In the genomic region with DNA sequence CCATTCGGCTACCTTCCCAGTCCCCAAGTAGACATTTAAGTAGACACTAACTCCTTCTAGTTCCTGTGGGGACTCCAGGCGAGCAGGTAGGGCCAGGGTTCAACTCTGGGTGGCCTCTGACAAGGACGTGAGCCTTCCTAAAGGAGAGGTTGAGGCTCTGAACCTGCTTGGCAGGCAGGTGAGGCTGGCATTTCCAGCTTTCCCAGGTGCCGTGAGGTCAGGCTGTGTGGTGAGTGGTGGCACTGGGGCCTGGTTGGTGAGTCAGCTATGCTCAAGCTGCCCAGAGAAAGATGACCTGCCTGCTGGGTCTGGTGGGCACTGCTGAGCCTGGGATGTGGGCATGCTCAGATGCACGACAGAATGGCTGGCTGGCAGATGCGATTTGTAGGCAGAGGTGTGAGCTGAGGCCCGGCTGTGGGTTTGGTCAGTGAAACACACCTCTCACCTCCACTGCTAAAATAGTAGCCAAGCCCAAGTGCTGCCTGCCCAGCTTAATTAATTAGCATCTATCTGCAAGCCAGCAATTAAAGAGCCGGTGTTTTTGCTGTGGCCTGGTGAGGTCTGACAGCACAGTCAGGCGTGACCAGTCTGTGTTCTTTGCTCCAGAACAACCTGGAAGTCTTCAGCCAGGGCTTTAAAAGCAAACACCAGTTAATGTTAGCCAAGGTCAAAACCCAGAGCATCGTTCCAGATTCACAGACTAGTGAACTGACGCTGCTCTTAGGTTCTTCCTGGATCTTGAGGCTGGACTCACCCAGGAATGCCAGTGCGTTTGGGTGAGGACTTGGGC, we compare ENCODE assay signal across 15 mouse cellular contexts. TPM values are rescaled to one million over a fixed set of nuclear protein-coding genes. Genes with fewer than 3 reads are reported as not detected.
A peak's percentile ranks its signal among the peaks of the same experiment; 100 is the strongest.
DNase-seq lines count a peak whose midpoint lies in the region; ATAC-seq and TF ChIP-seq lines count a peak whose summit lies in the region.
"Had no signal": no experiment of that assay in that cellular context is flagged by ENCODE, and none has a peak within 500 bp of the region (broad histone marks: within the 10 kb centered on the region; RNA-seq: fewer than 3 reads in every experiment).

No protein-coding gene starts in this region.

- TF ChIP-seq EP300 in stomach, postnatal 0 days (optimal IDR thresholded peaks at IDR 0.05) = no peak

- H3K9ac ChIP-seq in stomach, postnatal 0 days (ENCODE audit: low read length) = no peak overlapping the region
- H3K9ac ChIP-seq: forebrain, embryonic 12.5 days; hindbrain, embryonic 13.5 days; stomach, embryonic 15.5 days had no signal

- TF ChIP-seq CTCF in stomach, postnatal 0 days (IDR thresholded peaks at IDR 0.05; ENCODE audit: low read depth) = no peak
- no peak for TF ChIP-seq CTCF in left cerebral cortex, adult 2 months (IDR thresholded peaks at IDR 0.05)

- intact Hi-C loops in left cerebral cortex, adult 2 months (cut with DNase I) = no loop called here

- ATAC-seq in stomach, postnatal 0 days (ENCODE audit: low FRiP score, low TSS enrichment) = no peak

- H3K36me3 ChIP-seq in heart, embryonic 10.5 days = 0 out of 2 replicates have a peak, but pooled peaks cover 3% of the 10 kb centered on the region
- H3K36me3 ChIP-seq in stomach, postnatal 0 days (ENCODE audit: control insufficient read depth, insufficient read depth, low read length) = no peaks in the 10 kb centered on the region
- H3K36me3 ChIP-seq: forebrain, embryonic 12.5 days; stomach, embryonic 15.5 days had no signal

- H3K4me3 ChIP-seq in heart, embryonic 10.5 days = no peak overlapping the region
- H3K4me3 ChIP-seq in stomach, postnatal 0 days (ENCODE audit: low read depth, low read length) = no peak overlapping the region
- H3K4me3 ChIP-seq in left cerebral cortex, adult 2 months = no peak overlapping the region
- H3K4me3 ChIP-seq: forebrain, embryonic 12.5 days; hindbrain, embryonic 13.5 days; stomach, embryonic 15.5 days had no signal

- no peak overlapping the region for H3K4me2 ChIP-seq in stomach, postnatal 0 days (replicated peaks; ENCODE audit: low read depth)
- H3K4me2 ChIP-seq: forebrain, embryonic 12.5 days; hindbrain, embryonic 13.5 days; stomach, embryonic 15.5 days had no signal

- no peaks in the 10 kb centered on the region for H3K27me3 ChIP-seq in heart, embryonic 10.5 days (ENCODE audit: insufficient read depth, poor library complexity, severe bottlenecking)
- no peaks in the 10 kb centered on the region for H3K27me3 ChIP-seq in stomach, postnatal 0 days (ENCODE audit: control insufficient read depth, insufficient read depth, low read length)
- H3K27me3 ChIP-seq: forebrain, embryonic 12.5 days; hindbrain, embryonic 13.5 days; stomach, embryonic 15.5 days had no signal

- peaks cover 64% of the 10 kb centered on the region for H3K4me1 ChIP-seq in heart, embryonic 10.5 days
- no peaks in the 10 kb centered on the region for H3K4me1 ChIP-seq in stomach, postnatal 0 days (replicated peaks; ENCODE audit: control insufficient read depth, insufficient read depth)
- H3K4me1 ChIP-seq: forebrain, embryonic 12.5 days; stomach, embryonic 15.5 days had no signal

- no peak for DNase-seq in heart, embryonic 10.5 days (ENCODE audit: low spot score)
- no peak for DNase-seq in heart, adult 9 months (ENCODE audit: low spot score in 2 of 2)
- peak; percentile 1 for DNase-seq in right cerebral cortex, postnatal 4 days
- no peak for DNase-seq in right cerebral cortex, postnatal 25 days
- DNase-seq in kidney, postnatal 14 days = peak; percentile 52
- DNase-seq in stomach, postnatal 0 days (ENCODE audit: low spot score) = no peak
- no peak for DNase-seq in natural killer cell, adult 2 months (ENCODE audit: low spot score in 2 of 2)
- DNase-seq in left cerebral cortex, adult 2 months (ENCODE audit: extremely low spot score in 1 of 2, low spot score in 2 of 2) = no peak
- DNase-seq: cerebellum, adult 2 months; lung, postnatal 10 days; retina, postnatal 1 day; thymus, postnatal 14 days had no signal

- WGBS in heart, embryonic 10.5 days = 75% methylated on average over 12 of the region's 12 CpGs
- WGBS in stomach, postnatal 0 days = 55% methylated on average over 12 of the region's 12 CpGs

- no peaks in the 10 kb centered on the region for H3K9me3 ChIP-seq in heart, embryonic 10.5 days
- no peaks in the 10 kb centered on the region for H3K9me3 ChIP-seq in stomach, postnatal 0 days (ENCODE audit: control insufficient read depth, low read length)
- H3K9me3 ChIP-seq: forebrain, embryonic 12.5 days; hindbrain, embryonic 13.5 days; stomach, embryonic 15.5 days had no signal

- peak overlapping the region; percentile 52; the same call in 1 of the 2 replicates for H3K27ac ChIP-seq in heart, embryonic 10.5 days
- H3K27ac ChIP-seq in stomach, postnatal 0 days (replicated peaks) = peak overlapping the region; percentile 69; the same call in 1 of the 2 replicates
- no peak overlapping the region for H3K27ac ChIP-seq in left cerebral cortex, adult 2 months
- H3K27ac ChIP-seq: forebrain, embryonic 12.5 days; hindbrain, embryonic 13.5 days; stomach, embryonic 15.5 days had no signal

RNA-seq across cellular contexts. Expression of gene Otub2, which starts 7.2 kb away (rescaled TPM):
- 22.5 and 26.0 TPM in 2 replicates for polyA plus RNA-seq in heart, embryonic 10.5 days (2016; fragmentation: Nextera tagmentation; extraction: Ambion mirVana)
- polyA plus RNA-seq in stomach, postnatal 0 days (2015; fragmentation: Nextera tagmentation; extraction: Ambion mirVana) = 18.8 and 20.1 TPM in 2 replicates
- total RNA-seq in left cerebral cortex, adult 2 months (2021) = 10 to 100 TPM; 34.2 to 35.1 TPM

RNA-seq across cellular contexts. Expression of gene 9330161L09Rik, which starts 11.9 kb away (rescaled TPM):
- polyA plus RNA-seq in heart, embryonic 10.5 days (2016; fragmentation: Nextera tagmentation; extraction: Ambion mirVana) = 0.53 and 0.62 TPM in 2 replicates
- polyA plus RNA-seq in stomach, postnatal 0 days (2015; fragmentation: Nextera tagmentation; extraction: Ambion mirVana) = 0.18 and 0.27 TPM in 2 replicates
- total RNA-seq in left cerebral cortex, adult 2 months (2021) = 1 to 10 TPM; 2.6 to 3.7 TPM

RNA-seq across cellular contexts. Expression of gene Ddx24, which starts 29.9 kb away (rescaled TPM):
- polyA plus RNA-seq in heart, embryonic 10.5 days (2016; fragmentation: Nextera tagmentation; extraction: Ambion mirVana) = 68.4 and 77.5 TPM in 2 replicates
- 68.8 and 84.8 TPM in 2 replicates for polyA plus RNA-seq in stomach, postnatal 0 days (2015; fragmentation: Nextera tagmentation; extraction: Ambion mirVana)
- total RNA-seq in left cerebral cortex, adult 2 months (2021) = 100 to 1,000 TPM; 220 to 238 TPM

RNA-seq across cellular contexts. Expression of gene Ifi27, which starts 38.3 kb away (rescaled TPM):
- polyA plus RNA-seq in heart, embryonic 10.5 days (2016; fragmentation: Nextera tagmentation; extraction: Ambion mirVana) = 2.4 and 6.6 TPM in 2 replicates
- 38.9 and 41.9 TPM in 2 replicates for polyA plus RNA-seq in stomach, postnatal 0 days (2015; fragmentation: Nextera tagmentation; extraction: Ambion mirVana)
- total RNA-seq in left cerebral cortex, adult 2 months (2021) = 10 to 100 TPM; 53.9 to 70.1 TPM

RNA-seq across cellular contexts. Expression of gene Asb2, which starts 39.9 kb away (rescaled TPM):
- 152 and 312 TPM in 2 replicates for polyA plus RNA-seq in heart, embryonic 10.5 days (2016; fragmentation: Nextera tagmentation; extraction: Ambion mirVana)
- polyA plus RNA-seq in stomach, postnatal 0 days (2015; fragmentation: Nextera tagmentation; extraction: Ambion mirVana) = 17.4 and 20.2 TPM in 2 replicates
- 1 to 10 TPM; 3.3 to 3.7 TPM for total RNA-seq in left cerebral cortex, adult 2 months (2021)

Comparison
In these comparisons a context has a peak if more than half of its experiments do, and no peak if none do; other contexts are left out.
1. DNase-seq: peak in right cerebral cortex, postnatal 4 days (single experiment) and kidney, postnatal 14 days (single experiment); none in heart, embryonic 10.5 days (single experiment), heart, adult 9 months (0 of 2), right cerebral cortex, postnatal 25 days (single experiment), stomach, postnatal 0 days (single experiment), natural killer cell, adult 2 months (0 of 2) and left cerebral cortex, adult 2 months (0 of 2).